Mouse (Mus musculus) bone marrow macrophage, adult 2 months (primary cell): ENCODE measurements around the gene Sema4a. TPM values are rescaled to one million over a fixed set of nuclear protein-coding genes. Genes with fewer than 3 reads are reported as not detected.

Experiments
- H3K27ac ChIP-seq: 2 replicates; pipeline ENCODE4 v1.5.1; 2012; ENCODE audit warnings: low read depth, low read length; ENCODE audit not compliant: insufficient read depth
- H3K4me1 ChIP-seq: 2 replicates; pipeline ENCODE4 v1.6.1; 2012; ENCODE audit warnings: low read length; ENCODE audit not compliant: control insufficient read depth, insufficient read depth
- H3K4me3 ChIP-seq: 2 replicates; pipeline ENCODE4 v1.5.1; 2012; ENCODE audit warnings: mild to moderate bottlenecking, low read length, moderate library complexity; ENCODE audit not compliant: insufficient read depth
- CTCF ChIP-seq: IDR thresholded peaks from 2 replicates; pipeline ENCODE4 v1.5.1; 2012; ENCODE audit warnings: low read depth, mild to moderate bottlenecking, low read length, moderate library complexity
- POLR2A ChIP-seq: IDR thresholded peaks from 2 replicates; pipeline ENCODE4 v1.6.1; 2012; ENCODE audit warnings: mild to moderate bottlenecking, low read depth, low read length, borderline replicate concordance
- polyA plus RNA-seq: library from polyadenylated mRNA; stranded (reverse); fragments of >200 nt; gene quantifications from 2 replicates; pipeline ENCODE4 v1.2.4, GENCODE M21; 2012; ENCODE audit not compliant: missing spikeins, insufficient read depth, insufficient read length

The Sema4a gene
- 178 and 180 TPM in 2 replicates for polyA plus RNA-seq

GRCm38 (mm10) chr3:88460983-88461696, at the start of gene Sema4a:
TSS of gene Sema4a (minus strand) at chr3:88461182.
- H3K27ac ChIP-seq, result peak within 1 kb of the TSS; percentile 96
- H3K4me1 ChIP-seq, result peaks cover 71% of the 10 kb centered on the region
- H3K4me3 ChIP-seq, result no peak within 1 kb of the TSS
- TF ChIP-seq CTCF, result no peak

- Histone ChIP-seq H3K4me3 (peak within 1 kb of the TSS; percentile 62), H3K27ac (peak within 1 kb of the TSS; percentile 82), H3K4me1 (peaks cover 56% of the 10 kb centered on the region)
- TF ChIP-seq POLR2A (no peak), CTCF (peak; percentile 67)
Observed at GRCm38 (mm10) chr3:88509692-88510420, 48.9 kb upstream of the Sema4a start, which contains the start of gene Lmna. TSS of gene Lmna (minus strand) at chr3:88509956.

GRCm38 (mm10) chr3:88509250-88509649, 48.3 kb upstream of the Sema4a start:
- TF ChIP-seq CTCF (no peak), POLR2A (no peak)
- H3K4me1 ChIP-seq, result peaks cover 56% of the 10 kb centered on the region
- peak overlapping the region; percentile 82 for H3K27ac ChIP-seq
- H3K4me3 ChIP-seq, result peak overlapping the region; percentile 62

GRCm38 (mm10) chr3:88505765-88506164, 44.8 kb upstream of the Sema4a start:
- Histone ChIP-seq H3K27ac (no peak overlapping the region), H3K4me1 (peaks cover 38% of the 10 kb centered on the region), H3K4me3 (no peak overlapping the region)
- no peak for TF ChIP-seq POLR2A
- no peak for TF ChIP-seq CTCF

DNA sequence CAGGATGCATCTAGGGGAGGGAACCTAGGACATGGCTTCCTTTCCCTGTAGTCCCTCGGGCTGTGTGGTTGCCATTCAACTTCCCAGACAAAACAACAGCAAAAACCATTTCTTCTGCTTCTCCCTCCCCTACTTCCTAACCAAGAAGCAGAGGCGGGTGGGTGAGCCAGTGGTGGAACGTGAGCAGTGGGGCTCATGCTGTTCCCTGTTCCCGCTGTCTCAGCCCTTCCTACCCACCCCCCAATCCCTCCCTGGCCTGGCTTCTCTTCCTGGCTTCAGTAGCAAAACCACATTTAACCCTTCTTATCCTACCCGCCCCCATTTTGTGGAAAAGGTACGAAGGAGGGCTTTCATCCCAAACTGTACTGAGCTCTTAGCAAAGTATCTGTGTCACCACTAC, 44.1 kb upstream of the Sema4a start:
- Histone ChIP-seq H3K4me3 (no peak overlapping the region), H3K27ac (peak overlapping the region; percentile 92), H3K4me1 (peaks cover 32% of the 10 kb centered on the region)
- TF ChIP-seq CTCF, result no peak
- no peak for TF ChIP-seq POLR2A

DNA sequence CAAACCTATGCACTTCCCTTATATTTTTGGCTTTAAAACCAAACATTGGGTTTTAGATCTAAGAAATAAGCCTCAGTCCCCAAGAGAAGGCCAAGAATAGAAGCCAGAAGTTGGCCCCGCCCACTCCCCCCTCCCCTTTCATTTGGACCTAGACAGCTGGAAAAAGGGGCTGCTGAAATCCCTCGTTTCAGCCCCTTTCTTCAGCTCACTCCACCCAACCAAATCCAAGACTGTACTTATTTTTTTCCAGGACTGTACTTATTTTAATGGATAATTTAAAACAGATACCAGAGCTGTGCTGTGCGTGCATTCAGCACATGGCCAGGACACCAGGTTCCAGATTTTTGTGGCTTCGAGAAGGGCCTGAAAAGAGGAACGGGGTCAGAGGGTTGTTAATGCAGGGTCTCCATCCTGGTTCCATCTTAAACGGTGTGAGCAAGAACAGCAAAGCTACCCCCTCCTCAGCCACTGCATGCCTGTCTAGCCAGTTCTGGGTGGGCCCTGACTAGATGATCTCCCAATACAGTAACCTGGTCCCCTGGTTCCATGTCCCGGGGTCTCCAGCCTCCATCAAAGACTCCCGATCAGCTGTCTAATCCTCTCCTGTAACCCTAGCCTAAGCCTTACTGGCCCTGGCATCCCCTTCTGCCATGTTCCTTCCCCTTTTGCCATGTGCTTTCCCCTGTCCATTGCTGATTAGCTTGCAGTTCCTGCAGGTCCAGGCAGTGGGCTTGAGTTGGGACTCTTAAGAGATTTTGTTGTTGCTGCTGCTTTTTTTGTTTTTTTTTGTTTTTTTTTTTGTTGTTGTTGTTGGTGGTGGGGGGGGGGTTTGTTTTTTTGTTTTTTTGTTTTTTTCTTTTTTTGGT, 43.1 kb upstream of the Sema4a start:
- peaks cover 34% of the 10 kb centered on the region for H3K4me1 ChIP-seq
- no peak for TF ChIP-seq POLR2A
- no peak for TF ChIP-seq CTCF
- H3K4me3 ChIP-seq, result peak overlapping the region; percentile 20; the same call in 1 of the 2 replicates
- peak overlapping the region; percentile 92 for H3K27ac ChIP-seq

DNA sequence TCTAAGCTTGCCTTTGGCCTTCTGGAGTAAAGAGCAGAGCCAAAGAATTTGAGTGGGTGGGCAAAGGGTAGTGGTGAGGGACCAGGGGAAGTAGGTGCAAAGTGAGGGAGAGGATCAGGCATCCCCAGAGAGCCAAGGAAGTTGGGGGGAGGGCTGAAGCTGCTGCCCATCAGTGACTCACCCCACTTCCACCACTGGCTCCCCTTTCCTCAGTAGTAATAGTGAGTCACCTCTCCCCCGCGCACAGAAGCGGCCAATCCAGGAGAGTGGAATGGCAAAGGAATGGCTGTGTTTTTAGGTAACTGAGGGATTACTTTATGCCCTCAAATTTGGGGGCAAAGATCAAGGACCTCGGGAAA, 42.5 kb upstream of the Sema4a start:
- Histone ChIP-seq H3K27ac (peak overlapping the region; percentile 92), H3K4me1 (peaks cover 34% of the 10 kb centered on the region), H3K4me3 (peak overlapping the region; percentile 20)
- TF ChIP-seq POLR2A, result no peak
- TF ChIP-seq CTCF, result no peak

GRCm38 (mm10) chr3:88502641-88503504, 41.9 kb upstream of the Sema4a start:
- Histone ChIP-seq H3K4me1 (peaks cover 38% of the 10 kb centered on the region), H3K27ac (peak overlapping the region; percentile 92), H3K4me3 (peak overlapping the region; percentile 96)
- no peak for TF ChIP-seq CTCF
- TF ChIP-seq POLR2A, result peak; percentile 97

- Histone ChIP-seq H3K27ac (peak overlapping the region; percentile 92), H3K4me1 (peaks cover 45% of the 10 kb centered on the region), H3K4me3 (peak overlapping the region; percentile 96)
- TF ChIP-seq POLR2A, result no peak
Observed at GRCm38 (mm10) chr3:88502031-88502571, 41.1 kb upstream of the Sema4a start.
